Mouse (Mus musculus) lung, embryonic 16.5 days (tissue): Measurements from ENCODE around the gene Acad10. TPM values are rescaled to one million over a fixed set of nuclear protein-coding genes. Genes with fewer than 3 reads are reported as not detected.
"Not testable (repeated sequence)": the region's sequence is repeated elsewhere in the genome, so short reads cannot be mapped to it uniquely, and the experiment has no call there.

Experiments
- ATAC-seq: fragments of 200-750 bp; cut with Nextera tagmentation; 2 replicates; pipeline ENCODE4 v1.8.0; 2017; ENCODE audit warnings: low read depth, mild to moderate bottlenecking, moderate library complexity
- H3K27ac ChIP-seq: fragments of 300-500 bp; sonication (generic); 2 replicates; pipeline ENCODE4 v1.5.1; 2014; ENCODE audit warnings: mild to moderate bottlenecking, control low read depth, low read length
- H3K27me3 ChIP-seq: fragments of 300-500 bp; sonication (generic); 2 replicates; pipeline ENCODE4 v1.6.1; 2014; ENCODE audit warnings: low read depth, low read length, mixed read lengths; ENCODE audit not compliant: control insufficient read depth, insufficient read depth
- H3K36me3 ChIP-seq: fragments of 300-500 bp; sonication (generic); 2 replicates; pipeline ENCODE4 v1.6.1; 2014; ENCODE audit warnings: low read length; ENCODE audit not compliant: control insufficient read depth, insufficient read depth
- H3K4me1 ChIP-seq: fragments of 300-500 bp; sonication (generic); replicated peaks from 2 replicates; pipeline ENCODE4 v1.6.1; 2014; ENCODE audit warnings: low read length, mixed read lengths; ENCODE audit not compliant: control insufficient read depth, insufficient read depth
- H3K4me2 ChIP-seq: fragments of 300-500 bp; sonication (generic); 2 replicates; pipeline ENCODE4 v1.6.1; 2014; ENCODE audit warnings: low read depth, low read length, control low read depth
- H3K4me3 ChIP-seq: fragments of 300-500 bp; sonication (generic); 2 replicates; pipeline ENCODE4 v1.5.1; 2014; ENCODE audit warnings: mild to moderate bottlenecking, low read length, control low read depth
- H3K9ac ChIP-seq: fragments of 300-500 bp; sonication (generic); 2 replicates; pipeline ENCODE4 v1.6.1; 2014; ENCODE audit warnings: low read length, control low read depth
- H3K9me3 ChIP-seq: fragments of 300-500 bp; sonication (generic); 2 replicates; pipeline ENCODE4 v1.6.1; 2016; ENCODE audit warnings: low read length; ENCODE audit not compliant: control insufficient read depth
- WGBS: fragments of 180-500 bp; shearing (Covaris S2); extraction: QIAGEN DNeasy Blood & Tissue Kit; methylation state at CpG from one replicate; pipeline ENCODE4 v1.1.7; 2014; 5-methylcytosine and 5-hydroxymethylcytosine counted together
- polyA plus RNA-seq: library from polyadenylated mRNA; unstranded; fragments of >200 nt; fragmentation: Nextera tagmentation; extraction: Ambion mirVana; gene quantifications from 2 replicates; pipeline ENCODE4 v1.2.1, GENCODE M21; 2015

Acad10 gene
- polyA plus RNA-seq, 1 experiment from 2014 or later: 3.1 TPM

DNA sequence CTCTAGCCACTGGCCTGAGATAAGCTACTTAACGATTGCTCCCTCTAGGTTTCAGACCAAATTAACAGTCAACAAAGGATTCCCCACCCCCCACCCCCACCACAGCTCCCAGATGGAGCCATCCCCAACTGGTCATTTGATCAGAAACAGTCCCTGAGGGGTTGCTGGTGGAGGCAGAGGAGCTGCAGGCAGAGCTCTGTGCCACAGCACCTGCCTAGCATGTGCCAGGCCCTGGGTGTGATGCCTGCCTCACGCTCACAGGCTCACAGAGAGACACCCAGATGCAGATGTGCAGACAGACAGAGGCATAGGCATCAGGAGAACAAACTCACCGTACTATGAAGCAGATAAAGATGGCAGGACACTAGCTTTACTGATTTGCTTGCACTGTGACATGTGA lies 27.5 kb downstream of the Acad10 start:
- Histone ChIP-seq H3K4me3 (no peak overlapping the region), H3K4me2 (no peak overlapping the region), H3K27ac (no peak overlapping the region), H3K27me3 (no peaks in the 10 kb centered on the region), H3K4me1 (no peaks in the 10 kb centered on the region), H3K9me3 (no peaks in the 10 kb centered on the region), H3K9ac (no peak overlapping the region), H3K36me3 (no peaks in the 10 kb centered on the region)
- ATAC-seq: no peak
- WGBS: 36% methylated on average over 3 of the region's 3 CpGs

DNA sequence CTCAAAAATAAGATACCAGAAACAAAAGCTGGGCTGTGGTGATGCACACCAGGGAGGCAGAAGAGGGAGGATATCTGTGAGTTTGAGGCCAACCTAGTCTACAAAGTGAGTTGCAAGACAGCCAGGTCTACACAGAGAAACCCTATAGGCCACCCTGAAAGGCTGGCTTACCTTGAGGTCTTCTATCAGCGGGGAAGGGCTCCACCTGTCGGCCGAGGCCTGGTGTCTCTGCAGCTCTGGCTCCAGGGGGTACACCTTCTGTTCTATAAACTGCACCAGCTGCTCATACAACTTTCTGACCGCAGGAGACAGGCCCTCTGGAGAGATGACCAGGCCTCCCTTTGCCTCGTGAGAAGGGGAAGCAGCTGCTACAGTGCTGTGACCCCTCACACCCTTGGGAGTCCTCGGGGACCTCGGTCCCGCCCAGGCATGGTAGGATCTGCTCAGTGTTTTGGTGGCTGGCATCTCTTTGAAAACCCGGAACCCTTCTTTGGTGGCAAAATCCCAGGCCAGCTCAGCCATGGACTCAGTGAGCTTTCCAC lies 29.1 kb downstream of the Acad10 start:
- not testable (repeated sequence) for H3K9me3 ChIP-seq, H3K27me3 ChIP-seq, H3K36me3 ChIP-seq, ATAC-seq, H3K9ac ChIP-seq, H3K4me3 ChIP-seq, H3K4me2 ChIP-seq, H3K27ac ChIP-seq, H3K4me1 ChIP-seq
- 56% methylated on average over 6 of the region's 9 CpGs for WGBS

DNA sequence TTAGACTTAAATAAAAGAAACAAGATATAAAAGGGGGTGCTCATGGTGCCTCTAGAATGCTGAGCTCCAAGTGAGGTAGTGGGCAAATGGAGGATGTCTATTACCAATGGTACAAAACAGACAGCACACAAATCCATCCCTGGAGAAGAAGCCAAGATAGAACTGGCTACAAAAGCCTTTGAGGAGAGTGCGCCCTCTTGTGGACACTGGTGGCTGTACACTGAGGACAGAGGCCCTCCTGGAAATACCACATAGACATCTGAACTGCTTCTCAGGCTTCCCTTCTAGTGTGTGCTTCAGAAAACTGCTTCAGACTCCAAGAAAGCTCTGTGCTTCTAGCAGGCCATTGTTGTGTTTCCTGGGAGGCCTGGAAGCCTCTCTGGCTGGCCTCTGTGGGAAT lies 32.4 kb downstream of the Acad10 start:
- ATAC-seq: peak; percentile 31; the same call in 1 of the 2 replicates
- H3K27ac ChIP-seq: no peak overlapping the region
- H3K4me3 ChIP-seq: no peak overlapping the region
- H3K4me2 ChIP-seq: no peak overlapping the region
- no peak overlapping the region for H3K9ac ChIP-seq
- 5% methylated on average over 1 of the region's 1 CpGs for WGBS
- no peaks in the 10 kb centered on the region for H3K9me3 ChIP-seq
- no peaks in the 10 kb centered on the region for H3K27me3 ChIP-seq
- H3K36me3 ChIP-seq: no peaks in the 10 kb centered on the region
- no peaks in the 10 kb centered on the region for H3K4me1 ChIP-seq

DNA sequence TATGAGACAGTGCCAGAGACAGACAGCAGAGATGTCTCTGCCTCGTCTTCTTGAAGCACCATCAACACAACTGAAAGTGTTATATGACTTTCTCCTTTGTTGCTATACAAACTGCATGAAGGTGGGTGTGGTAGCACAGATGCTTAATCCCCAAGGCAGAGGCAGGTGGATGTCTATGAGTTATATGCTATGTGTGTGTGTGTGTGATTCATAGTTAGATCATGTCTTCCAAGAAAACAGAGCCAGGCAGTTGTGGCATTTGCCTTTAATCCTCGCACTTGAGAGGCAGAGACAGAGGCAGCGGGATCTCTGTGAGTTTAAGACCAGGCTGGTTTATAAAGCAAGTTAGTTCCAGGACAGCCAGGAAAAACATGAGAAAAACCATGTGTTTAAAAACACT lies 37.1 kb downstream of the Acad10 start:
- no peak overlapping the region for H3K4me2 ChIP-seq
- H3K27me3 ChIP-seq: no peaks in the 10 kb centered on the region
- WGBS: 79% methylated on average over 3 of the region's 3 CpGs
- peaks cover 5% of the 10 kb centered on the region for H3K4me1 ChIP-seq
- H3K27ac ChIP-seq: no peak overlapping the region
- no peak overlapping the region for H3K9ac ChIP-seq
- no peaks in the 10 kb centered on the region for H3K36me3 ChIP-seq
- ATAC-seq: no peak
- no peaks in the 10 kb centered on the region for H3K9me3 ChIP-seq
- H3K4me3 ChIP-seq: no peak overlapping the region

DNA sequence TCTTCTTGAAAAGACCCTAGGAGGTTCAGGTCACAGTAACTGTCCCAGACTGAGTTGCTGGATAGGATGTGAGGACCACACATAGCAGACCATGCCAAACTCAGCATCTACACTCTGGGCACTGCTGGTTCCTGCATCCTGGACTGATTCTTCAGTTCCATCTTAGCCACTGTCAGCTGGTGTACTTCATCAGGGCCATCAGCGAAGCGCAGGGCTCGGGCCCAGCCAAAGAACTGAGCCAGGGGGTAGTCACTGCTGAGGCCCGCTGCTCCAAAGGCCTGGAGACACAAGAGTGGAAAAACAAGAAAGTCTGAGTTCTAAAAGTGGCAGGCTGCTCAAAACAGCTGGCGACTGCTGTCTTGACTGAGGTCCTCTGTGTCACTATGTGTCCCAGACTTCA lies 39.2 kb downstream of the Acad10 start:
- no peaks in the 10 kb centered on the region for H3K36me3 ChIP-seq
- peaks cover 5% of the 10 kb centered on the region for H3K4me1 ChIP-seq
- H3K4me3 ChIP-seq: no peak overlapping the region
- no peak overlapping the region for H3K4me2 ChIP-seq
- no peaks in the 10 kb centered on the region for H3K27me3 ChIP-seq
- H3K9me3 ChIP-seq: no peaks in the 10 kb centered on the region
- ATAC-seq: no peak
- no peak overlapping the region for H3K27ac ChIP-seq
- no peak overlapping the region for H3K9ac ChIP-seq
- WGBS: 85% methylated on average over 5 of the region's 5 CpGs

DNA sequence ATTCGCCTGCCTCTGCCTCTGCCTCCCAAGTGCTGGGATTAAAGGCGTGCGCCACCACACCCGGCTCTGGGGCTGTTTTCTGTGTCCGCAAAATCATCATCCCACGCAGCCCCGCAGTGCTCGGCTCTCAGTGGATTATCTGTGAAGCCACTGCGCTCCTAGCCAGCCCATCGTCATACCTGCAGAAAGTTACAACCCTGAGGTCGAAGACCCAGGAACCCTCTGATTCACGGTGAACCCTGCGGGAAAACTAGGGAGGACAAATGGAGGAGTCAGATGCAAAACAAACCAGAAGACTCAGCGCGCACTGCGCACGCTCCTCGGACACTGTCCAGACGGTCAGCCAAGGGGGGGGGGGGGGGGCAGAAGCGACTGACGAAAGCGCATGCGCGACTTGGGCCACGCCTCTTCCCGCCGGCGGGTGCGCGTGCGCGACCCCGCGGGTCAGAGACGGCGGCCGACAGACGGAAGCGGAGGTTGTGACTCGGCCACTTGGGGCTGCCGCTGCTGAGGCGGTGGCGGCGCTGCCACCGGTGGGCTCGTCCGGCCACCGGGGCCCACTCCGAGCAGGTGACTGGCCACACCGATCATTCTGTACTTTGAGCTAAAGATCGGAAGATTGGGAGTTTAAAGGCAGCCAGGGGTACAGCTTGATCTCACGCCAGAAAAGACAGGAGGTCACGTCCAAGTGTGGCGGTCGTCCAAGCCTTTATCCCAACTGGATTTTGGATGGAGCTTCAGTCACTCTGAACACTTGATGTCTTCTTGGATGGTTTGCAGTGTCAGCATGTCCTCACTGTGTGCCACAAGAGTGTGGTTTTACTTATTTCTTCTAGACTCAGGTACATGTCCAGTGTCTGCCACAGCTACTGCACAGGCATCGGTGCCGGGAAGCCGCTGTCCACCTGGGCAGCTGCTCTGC lies 41.5 kb downstream of the Acad10 start, which contains the start of gene Acad12:
TSS of gene Acad12 (minus strand) at position 347 of the 922 bp plus-strand sequence.
- no peaks in the 10 kb centered on the region for H3K9me3 ChIP-seq
- H3K36me3 ChIP-seq: no peaks in the 10 kb centered on the region
- WGBS: under 1% methylated on average over 51 of the region's 58 CpGs
- no peaks in the 10 kb centered on the region for H3K27me3 ChIP-seq
- H3K27ac ChIP-seq: peak within 1 kb of the TSS; percentile 76
- ATAC-seq: peak; percentile 93
- peak within 1 kb of the TSS; percentile 86 for H3K4me2 ChIP-seq
- peak within 1 kb of the TSS; percentile 82 for H3K4me3 ChIP-seq
- H3K9ac ChIP-seq: peak within 1 kb of the TSS; percentile 84
- peaks cover 5% of the 10 kb centered on the region for H3K4me1 ChIP-seq

DNA sequence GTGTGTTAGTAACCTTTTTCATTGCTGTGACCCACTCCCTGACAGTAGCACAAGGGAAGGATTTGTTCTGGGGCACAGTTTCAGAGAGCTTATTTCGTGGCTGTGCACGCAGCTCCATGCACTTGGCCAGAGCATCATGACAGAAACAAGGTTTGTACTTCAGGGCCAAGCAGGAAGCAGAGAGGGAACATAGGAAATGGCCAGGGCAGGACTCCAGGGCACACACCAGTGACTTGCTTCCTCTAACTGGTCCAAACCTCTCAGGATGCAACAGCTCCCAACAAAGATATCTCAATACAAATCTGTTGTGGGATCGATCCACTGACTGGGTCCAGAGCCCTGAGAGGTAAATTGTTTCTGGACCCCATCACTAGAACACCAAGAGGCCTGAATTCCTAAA lies 45.4 kb downstream of the Acad10 start:
- H3K4me3 ChIP-seq, H3K27me3 ChIP-seq, H3K9me3 ChIP-seq, H3K9ac ChIP-seq, H3K4me2 ChIP-seq, H3K27ac ChIP-seq, ATAC-seq, H3K36me3 ChIP-seq, H3K4me1 ChIP-seq: not testable (repeated sequence)
- 69% methylated on average over 3 of the region's 3 CpGs for WGBS

DNA sequence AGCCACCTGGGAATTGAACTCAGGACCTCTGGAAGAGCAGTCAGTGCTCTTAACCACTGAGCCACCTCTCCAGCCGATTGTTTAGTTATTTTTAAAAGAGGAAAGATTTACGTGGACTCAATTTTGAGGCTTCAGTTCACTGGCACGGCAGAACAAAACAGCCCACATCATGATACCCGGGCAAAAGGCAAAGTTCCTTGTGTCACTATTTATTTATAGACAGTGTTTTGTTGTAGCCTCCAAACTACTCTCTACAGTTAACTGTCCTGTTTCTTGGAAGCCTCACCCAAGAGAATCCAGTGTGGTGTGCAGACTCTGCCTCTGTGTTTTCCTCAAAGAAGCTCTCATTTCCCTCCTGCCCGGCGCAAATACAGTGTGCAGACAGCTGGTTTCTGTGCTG lies 48.3 kb downstream of the Acad10 start:
- Histone ChIP-seq H3K36me3 (no peaks in the 10 kb centered on the region), H3K27me3 (no peaks in the 10 kb centered on the region), H3K4me2 (no peak overlapping the region), H3K27ac (no peak overlapping the region), H3K9ac (no peak overlapping the region), H3K4me3 (no peak overlapping the region), H3K4me1 (no peaks in the 10 kb centered on the region), H3K9me3 (no peaks in the 10 kb centered on the region)
- 65% methylated on average over 6 of the region's 6 CpGs for WGBS
- ATAC-seq: no peak

DNA sequence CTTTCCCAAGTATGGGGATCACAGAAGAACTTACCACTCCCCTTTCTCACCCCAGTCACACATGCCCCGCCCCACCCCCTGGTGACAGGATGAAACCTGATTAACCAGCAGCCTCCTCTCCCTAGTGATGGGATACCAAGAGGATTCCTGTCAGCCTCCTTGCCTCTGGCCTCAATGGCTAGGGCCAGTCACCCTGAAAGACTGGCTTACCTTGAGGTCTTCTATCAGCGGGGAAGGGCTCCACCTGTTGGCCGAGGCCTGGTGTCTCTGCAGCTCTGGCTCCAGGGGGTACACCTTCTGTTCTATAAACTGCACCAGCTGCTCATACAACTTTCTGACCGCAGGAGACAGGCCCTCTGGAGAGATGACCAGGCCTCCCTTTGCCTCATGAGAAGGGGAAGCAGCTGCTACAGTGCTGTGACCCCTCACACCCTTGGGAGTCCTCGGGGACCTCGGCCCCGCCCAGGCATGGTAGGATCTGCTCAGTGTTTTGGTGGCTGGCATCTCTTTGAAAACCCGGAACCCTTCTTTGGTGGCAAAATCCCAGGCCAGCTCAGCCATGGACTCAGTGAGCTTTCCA lies 50.7 kb downstream of the Acad10 start:
- not testable (repeated sequence) for H3K27ac ChIP-seq, H3K9me3 ChIP-seq, H3K27me3 ChIP-seq, ATAC-seq, H3K9ac ChIP-seq, H3K4me3 ChIP-seq, H3K4me2 ChIP-seq, H3K4me1 ChIP-seq, H3K36me3 ChIP-seq
- WGBS: 39% methylated on average over 7 of the region's 8 CpGs
